Mouse (Mus musculus): ENCODE data around the gene Ipmk. TPM values are rescaled to one million over a fixed set of nuclear protein-coding genes. Genes with fewer than 3 reads are reported as not detected.

The Ipmk gene
- polyA plus RNA-seq, 1 experiment from 2014 or later = 17.2 TPM

DNA sequence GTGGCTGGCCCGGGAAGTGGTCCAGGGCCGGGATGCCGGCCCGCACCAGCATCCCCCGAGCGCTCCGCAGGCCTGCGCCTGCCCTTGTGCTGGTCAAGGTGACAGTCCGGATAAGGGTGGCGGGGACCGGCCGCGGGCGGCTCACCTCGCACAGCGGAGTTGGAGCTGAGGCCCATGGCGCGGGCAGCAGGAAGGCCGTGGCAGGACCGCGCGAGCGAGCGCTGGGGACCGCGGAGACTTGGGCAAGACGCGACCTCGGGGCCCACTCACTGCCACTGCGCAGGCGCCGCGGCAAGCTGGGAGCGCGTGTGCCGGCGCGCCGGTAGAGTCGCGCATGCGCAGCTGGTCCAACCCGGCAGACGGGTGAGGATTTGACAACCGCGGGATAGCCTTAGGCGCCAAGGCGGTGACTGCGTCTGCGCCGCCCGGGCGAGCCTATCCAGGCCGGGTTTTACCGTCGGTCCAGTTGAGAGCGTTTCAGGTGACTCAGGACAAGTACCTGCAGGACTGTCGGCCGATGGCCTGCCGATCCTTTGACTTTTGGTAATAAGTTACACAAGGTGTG is 2.9 kb upstream of the Ipmk start, which contains the start of gene Cisd1:
Gene Cisd1 (minus strand): TSS at position 376 of the 565 bp plus-strand sequence.
- TF ChIP-seq CTCF (IDR thresholded peaks at IDR 0.05; ENCODE audit: low read depth) = no peak
- peak within 1 kb of the TSS; percentile 36; the same call in 1 of the 2 replicates for H3K27ac ChIP-seq (ENCODE audit: low read depth)
- H3K27me3 ChIP-seq (ENCODE audit: insufficient read depth, low read length) = no peaks in the 10 kb centered on the region
- WGBS = 0% methylated on average over 51 of the region's 60 CpGs
- no peaks in the 10 kb centered on the region for H3K36me3 ChIP-seq (ENCODE audit: insufficient read depth)
- H3K9ac ChIP-seq = peak within 1 kb of the TSS; percentile 68
- H3K4me3 ChIP-seq (ENCODE audit: low read depth, low read length) = peak within 1 kb of the TSS; percentile 81
- ATAC-seq (ENCODE audit: insufficient read depth) (peak; percentile 78), DNase-seq (peak; percentile 96)
- peak within 1 kb of the TSS; percentile 82 for H3K4me2 ChIP-seq
- peaks cover 7% of the 10 kb centered on the region; the same call in 1 of the 2 replicates for H3K4me1 ChIP-seq (ENCODE audit: insufficient read depth)
- H3K9me3 ChIP-seq (ENCODE audit: low read depth, low read length) = no peaks in the 10 kb centered on the region

GRCm38 (mm10) chr10:71346106-71346505 is 1.5 kb upstream of the Ipmk start:
- no peak overlapping the region for H3K4me2 ChIP-seq
- 75% methylated on average over 2 of the region's 2 CpGs for WGBS
- TF ChIP-seq CTCF (IDR thresholded peaks at IDR 0.05; ENCODE audit: low read depth) = no peak
- H3K27me3 ChIP-seq (ENCODE audit: insufficient read depth, low read length) = no peaks in the 10 kb centered on the region
- no peak overlapping the region for H3K27ac ChIP-seq (ENCODE audit: low read depth)
- no peak overlapping the region for H3K9ac ChIP-seq
- H3K4me3 ChIP-seq (ENCODE audit: low read depth, low read length) = no peak overlapping the region
- peaks cover 7% of the 10 kb centered on the region; the same call in 1 of the 2 replicates for H3K4me1 ChIP-seq (ENCODE audit: insufficient read depth)
- 0 out of 2 replicates have a peak, but pooled peaks cover 4% of the 10 kb centered on the region for H3K36me3 ChIP-seq (ENCODE audit: insufficient read depth)
- no peaks in the 10 kb centered on the region for H3K9me3 ChIP-seq (ENCODE audit: low read depth, low read length)
- DNase-seq = no peak
- no peak for ATAC-seq (ENCODE audit: insufficient read depth)

GRCm38 (mm10) chr10:71346722-71347508 is 648 bp upstream of the Ipmk start:
- TF ChIP-seq CTCF (IDR thresholded peaks at IDR 0.05; ENCODE audit: low read depth) = no peak
- Histone ChIP-seq H3K4me3 (ENCODE audit: low read depth, low read length) (peak overlapping the region; percentile 77), H3K27ac (ENCODE audit: low read depth) (peak overlapping the region; percentile 32; the same call in 1 of the 2 replicates), H3K9ac (peak overlapping the region; percentile 60), H3K4me2 (peak overlapping the region; percentile 88), H3K9me3 (ENCODE audit: low read depth, low read length) (no peaks in the 10 kb centered on the region), H3K36me3 (ENCODE audit: insufficient read depth) (0 out of 2 replicates have a peak, but pooled peaks cover 4% of the 10 kb centered on the region), H3K27me3 (ENCODE audit: insufficient read depth, low read length) (no peaks in the 10 kb centered on the region), H3K4me1 (ENCODE audit: insufficient read depth) (peaks cover 7% of the 10 kb centered on the region; the same call in 1 of the 2 replicates)
- WGBS = 8% methylated on average over 13 of the region's 13 CpGs
- DNase-seq (peak; percentile 17), ATAC-seq (ENCODE audit: insufficient read depth) (no peak)

DNA sequence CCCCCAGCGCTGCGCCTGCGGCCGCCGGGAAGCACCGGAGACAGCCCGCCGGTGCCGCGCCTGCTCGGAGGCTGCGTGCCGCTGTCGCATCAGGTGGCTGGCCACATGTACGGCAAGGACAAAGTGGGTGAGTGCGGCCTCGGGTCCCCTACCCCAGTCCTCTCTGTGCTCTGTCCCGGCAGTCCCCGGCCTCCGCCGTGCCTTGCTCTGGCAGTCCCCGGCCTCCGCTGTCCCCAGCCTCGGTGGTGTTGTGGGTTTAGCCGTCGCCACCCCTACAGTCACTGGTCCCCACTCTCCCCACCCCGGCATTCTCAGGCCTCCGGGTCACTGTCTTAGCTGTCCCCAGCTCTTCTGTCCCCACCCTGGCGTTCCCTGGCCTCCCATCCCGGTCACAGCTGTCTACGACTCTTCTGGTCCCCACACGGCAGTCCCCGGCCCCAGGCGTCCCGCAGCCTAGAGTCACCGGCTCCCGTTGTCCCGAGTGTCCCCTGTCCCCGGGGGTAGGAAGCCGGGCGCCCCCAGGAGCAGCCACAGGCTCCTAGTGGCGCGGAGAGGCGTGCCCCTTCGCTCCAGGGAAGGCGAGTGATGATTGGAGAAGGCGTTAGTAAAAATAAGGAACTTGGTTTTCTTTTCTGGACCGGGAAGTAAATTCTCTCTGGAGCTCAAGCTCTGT is 537 bp downstream of the Ipmk start:
- TF ChIP-seq CTCF (IDR thresholded peaks at IDR 0.05; ENCODE audit: low read depth) = no peak
- peak; percentile 56 for ATAC-seq (ENCODE audit: insufficient read depth)

GRCm38 (mm10) chr10:71348637-71349280 is 1.2 kb downstream of the Ipmk start:
- H3K36me3 ChIP-seq (ENCODE audit: insufficient read depth) = 0 out of 2 replicates have a peak, but pooled peaks cover 4% of the 10 kb centered on the region
- H3K27ac ChIP-seq (ENCODE audit: low read depth) = no peak overlapping the region
- peaks cover 3% of the 10 kb centered on the region; the same call in 1 of the 2 replicates for H3K4me1 ChIP-seq (ENCODE audit: insufficient read depth)
- DNase-seq (peak; percentile 52), ATAC-seq (ENCODE audit: insufficient read depth) (no peak)
- no peaks in the 10 kb centered on the region for H3K27me3 ChIP-seq (ENCODE audit: insufficient read depth, low read length)
- no peak for TF ChIP-seq CTCF (IDR thresholded peaks at IDR 0.05; ENCODE audit: low read depth)
- H3K9me3 ChIP-seq (ENCODE audit: low read depth, low read length) = no peaks in the 10 kb centered on the region
- H3K9ac ChIP-seq = peak overlapping the region; percentile 79
- H3K4me3 ChIP-seq (ENCODE audit: low read depth, low read length) = peak overlapping the region; percentile 77
- WGBS = 17% methylated on average over 16 of the region's 16 CpGs
- H3K4me2 ChIP-seq = peak overlapping the region; percentile 88

More for the DNA sequence above, 537 bp downstream of the Ipmk start:
- DNase-seq = peak; percentile 70
- Histone ChIP-seq H3K4me1 (ENCODE audit: insufficient read depth) (peaks cover 7% of the 10 kb centered on the region; the same call in 1 of the 2 replicates), H3K9me3 (ENCODE audit: low read depth, low read length) (no peaks in the 10 kb centered on the region), H3K4me3 (ENCODE audit: low read depth, low read length) (peak overlapping the region; percentile 77), H3K9ac (peak overlapping the region; percentile 79), H3K4me2 (peak overlapping the region; percentile 88), H3K27me3 (ENCODE audit: insufficient read depth, low read length) (no peaks in the 10 kb centered on the region), H3K27ac (ENCODE audit: low read depth) (peak overlapping the region; percentile 77), H3K36me3 (ENCODE audit: insufficient read depth) (0 out of 2 replicates have a peak, but pooled peaks cover 4% of the 10 kb centered on the region)
- 1% methylated on average over 43 of the region's 48 CpGs for WGBS

- peak overlapping the region; percentile 79; the same call in 1 of the 2 replicates for H3K9ac ChIP-seq
- H3K4me2 ChIP-seq = peak overlapping the region; percentile 88
- 86% methylated on average over 1 of the region's 1 CpGs for WGBS
- no peak for DNase-seq
- H3K27ac ChIP-seq (ENCODE audit: low read depth) = no peak overlapping the region
- H3K4me3 ChIP-seq (ENCODE audit: low read depth, low read length) = no peak overlapping the region
- no peaks in the 10 kb centered on the region for H3K9me3 ChIP-seq (ENCODE audit: low read depth, low read length)
- no peaks in the 10 kb centered on the region for H3K4me1 ChIP-seq (ENCODE audit: insufficient read depth)
- ATAC-seq (ENCODE audit: insufficient read depth) = no peak
- TF ChIP-seq CTCF (IDR thresholded peaks at IDR 0.05; ENCODE audit: low read depth) = no peak
- no peaks in the 10 kb centered on the region for H3K27me3 ChIP-seq (ENCODE audit: insufficient read depth, low read length)
- 0 out of 2 replicates have a peak, but pooled peaks cover 4% of the 10 kb centered on the region for H3K36me3 ChIP-seq (ENCODE audit: insufficient read depth)
Observed at GRCm38 (mm10) chr10:71349290-71349689, 1.7 kb downstream of the Ipmk start.
